Mouse (Mus musculus) megakaryocyte-erythroid progenitor cell, adult 5-6 weeks (primary cell): ENCODE data around the gene Wdr73. TPM values are rescaled to one million over a fixed set of nuclear protein-coding genes. Genes with fewer than 3 reads are reported as not detected.

ENCODE experiments used
- ATAC-seq: replicated peaks from 2 replicates; pipeline ENCODE4 v1.8.0; 2016; ENCODE audit warnings: mild to moderate bottlenecking, inconsistent platforms; ENCODE audit not compliant: severe bottlenecking, poor library complexity, low FRiP score, low TSS enrichment
- total RNA-seq, 2 experiments: library from RNA; stranded (forward) in 1 of 2; stranded (reverse) in 1 of 2; fragments of 200-1000, 215-1000 nt in 1 of 2; fragments of >200 nt in 1 of 2; fragmentation: Nextera tagmentation in 1 of 2; gene quantifications; 2 replicates each; pipeline ENCODE4 v1.2.3; 2014 to 2017

Gene Wdr73
- total RNA-seq, 2 experiments from 2014 or later: 28.8 to 41.5 TPM

DNA sequence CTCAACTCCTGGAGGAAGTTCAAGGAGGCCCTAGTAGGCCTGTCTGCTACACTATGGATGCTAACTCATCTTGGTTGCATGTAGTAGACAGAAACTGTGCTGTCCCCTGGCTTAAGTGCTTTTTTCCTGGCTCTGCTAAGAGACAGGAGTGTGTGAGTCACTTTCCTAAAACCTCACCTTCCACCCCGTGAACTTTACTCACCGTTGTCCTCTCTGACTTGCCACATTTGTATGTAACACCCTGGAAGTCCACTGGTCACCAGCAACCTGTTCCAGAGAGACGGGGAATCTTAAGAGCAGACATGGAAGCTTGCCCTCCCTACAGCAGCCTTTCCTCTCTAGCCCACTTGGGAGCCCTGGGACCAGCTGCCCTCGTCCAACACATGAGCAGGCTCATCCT is 3.3 kb downstream of the Wdr73 start:
- no peak for ATAC-seq

DNA sequence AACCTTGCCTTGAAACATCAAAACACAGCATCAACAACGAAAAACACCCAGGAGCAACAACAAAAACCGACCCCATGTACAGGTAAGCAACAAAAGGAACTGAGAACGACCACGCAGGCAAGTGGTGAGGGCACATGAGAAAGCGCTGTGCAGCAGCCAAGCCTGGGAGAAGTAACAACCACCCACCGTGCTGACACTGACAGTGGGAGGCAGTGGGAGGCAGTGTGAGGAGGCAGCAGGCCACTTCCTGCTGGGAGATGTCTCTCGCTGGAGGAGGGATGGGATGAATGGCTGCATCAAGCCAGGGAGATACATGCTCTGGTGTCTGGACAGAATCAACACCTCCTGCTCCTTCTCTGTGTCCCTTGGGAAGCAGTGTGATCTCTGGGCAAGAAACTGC is 3.9 kb downstream of the Wdr73 start:
- ATAC-seq: no peak

DNA sequence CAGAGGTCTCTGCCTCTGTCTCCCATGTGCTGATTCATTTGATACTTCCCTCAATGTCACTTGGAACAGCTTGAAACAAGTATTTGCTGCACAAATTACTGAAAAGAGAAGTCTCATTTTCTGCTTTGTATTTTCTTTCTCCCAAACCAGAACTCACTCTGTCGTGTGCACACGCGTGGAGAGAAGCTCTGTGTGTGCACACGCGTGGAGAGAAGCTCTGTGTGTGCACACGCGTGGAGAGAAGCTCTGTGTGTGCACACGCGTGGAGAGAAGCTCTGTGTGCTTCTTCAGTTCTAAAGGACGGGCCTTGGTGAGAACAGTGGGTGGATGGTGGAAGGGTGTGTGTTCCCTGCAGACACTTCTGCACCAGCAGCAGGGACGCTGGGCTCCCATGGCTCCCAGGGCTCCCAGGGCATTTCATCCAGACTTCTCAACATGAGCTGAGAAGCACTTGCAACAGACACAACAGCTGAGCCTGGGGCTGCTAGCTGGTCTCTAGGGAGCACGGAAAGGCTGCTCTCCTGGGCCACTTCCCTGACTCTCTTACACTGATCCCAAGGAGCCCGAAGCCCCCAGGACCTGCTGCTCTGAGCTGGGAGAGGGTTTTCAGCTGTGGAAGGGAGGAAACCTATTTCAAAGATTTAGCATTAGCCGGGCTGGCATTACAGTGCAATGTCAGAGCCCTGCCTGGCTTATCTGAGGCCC is 6.1 kb downstream of the Wdr73 start:
- ATAC-seq: no peak

DNA sequence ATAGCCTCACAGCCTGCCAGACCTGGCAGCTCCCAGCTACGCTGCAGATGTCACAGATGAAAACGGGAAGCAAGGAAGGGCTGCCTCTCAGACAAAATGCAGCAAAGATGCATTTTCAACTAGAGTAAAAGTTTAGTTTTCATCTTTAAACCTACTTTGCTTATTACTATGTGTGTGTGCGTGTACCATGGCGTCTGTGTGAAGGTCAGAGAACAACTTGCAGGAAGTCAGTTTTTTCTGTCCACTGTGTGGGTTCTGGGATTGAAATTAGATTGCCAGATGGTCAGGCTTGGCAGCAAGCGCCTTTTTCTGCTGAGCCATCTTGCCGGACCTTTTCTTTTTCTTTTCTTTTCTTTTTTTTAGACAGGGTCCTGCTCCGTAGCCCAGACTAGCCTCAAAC is 6.9 kb downstream of the Wdr73 start:
- ATAC-seq: no peak

DNA sequence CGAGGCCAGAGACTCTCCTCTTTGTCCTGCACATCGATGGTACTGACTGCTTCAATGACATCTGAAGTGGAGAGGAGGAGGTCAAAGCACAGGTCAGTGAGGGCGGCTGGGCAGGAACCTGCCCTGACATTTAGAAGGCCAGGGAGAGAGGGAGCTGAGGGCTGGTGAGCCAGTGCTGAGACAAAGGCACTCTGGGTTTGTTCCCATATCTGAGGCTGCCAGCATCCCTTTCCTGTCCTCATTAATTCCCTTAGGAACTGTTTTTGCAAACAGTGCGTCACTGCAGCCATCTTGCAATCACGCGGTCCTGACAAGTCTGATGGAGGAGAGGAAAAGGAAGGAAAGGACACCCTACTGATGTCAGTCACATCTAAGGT is 7.3 kb downstream of the Wdr73 start:
- ATAC-seq: no peak

DNA sequence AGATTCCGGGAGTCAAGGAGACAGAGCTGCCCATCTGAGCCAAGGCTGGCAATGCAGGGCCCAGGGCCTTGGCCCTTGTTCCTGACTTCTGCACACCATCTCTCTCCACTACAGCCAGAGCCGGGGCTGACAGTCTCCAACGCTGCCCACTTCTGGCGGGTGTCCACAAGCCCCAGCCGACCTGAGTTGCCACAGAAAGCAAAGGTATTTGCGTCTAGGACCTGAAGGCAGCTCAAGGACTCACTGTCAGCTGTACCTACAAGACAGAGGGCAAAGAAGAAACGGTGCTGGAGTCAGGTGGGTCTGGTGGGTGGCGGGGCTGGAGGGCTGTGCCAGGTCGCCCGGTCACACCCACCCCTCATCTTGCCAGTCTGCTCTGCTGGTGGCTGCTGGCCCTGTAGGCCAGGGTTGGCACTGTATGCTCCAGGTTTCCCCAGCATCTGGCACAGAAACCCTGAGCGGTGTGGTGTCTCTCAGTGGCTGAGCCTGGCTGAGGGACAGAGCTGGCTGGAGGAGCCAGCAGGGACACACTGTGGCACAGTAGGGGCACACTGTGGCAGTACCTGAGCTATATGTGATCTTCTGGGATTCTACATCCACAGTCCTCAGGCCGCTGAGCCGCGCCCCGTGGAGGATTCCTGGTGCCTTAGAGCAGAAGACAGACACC is 7.8 kb downstream of the Wdr73 start:
- ATAC-seq: no peak

DNA sequence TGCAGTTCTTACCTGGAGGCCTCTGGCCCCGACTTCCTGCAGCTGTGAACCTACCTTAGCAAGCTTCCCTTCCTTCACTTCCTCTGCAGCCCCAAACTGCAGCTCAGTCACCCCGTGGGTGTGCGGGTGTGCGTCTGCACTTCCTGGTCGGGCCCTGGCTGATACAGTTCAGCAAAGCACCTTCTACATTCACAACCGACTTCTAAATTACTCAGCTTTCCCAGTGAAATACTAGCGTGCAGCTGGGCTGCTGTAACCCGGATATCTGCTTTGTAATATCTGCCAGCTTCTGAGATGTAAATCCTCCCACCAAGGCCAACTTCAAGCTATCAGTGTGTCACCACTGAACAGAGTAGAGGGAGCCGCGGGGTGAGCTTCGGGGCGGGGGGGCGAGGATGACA is 11.2 kb downstream of the Wdr73 start:
- peak; percentile 28; the same call in 1 of the 2 replicates for ATAC-seq

DNA sequence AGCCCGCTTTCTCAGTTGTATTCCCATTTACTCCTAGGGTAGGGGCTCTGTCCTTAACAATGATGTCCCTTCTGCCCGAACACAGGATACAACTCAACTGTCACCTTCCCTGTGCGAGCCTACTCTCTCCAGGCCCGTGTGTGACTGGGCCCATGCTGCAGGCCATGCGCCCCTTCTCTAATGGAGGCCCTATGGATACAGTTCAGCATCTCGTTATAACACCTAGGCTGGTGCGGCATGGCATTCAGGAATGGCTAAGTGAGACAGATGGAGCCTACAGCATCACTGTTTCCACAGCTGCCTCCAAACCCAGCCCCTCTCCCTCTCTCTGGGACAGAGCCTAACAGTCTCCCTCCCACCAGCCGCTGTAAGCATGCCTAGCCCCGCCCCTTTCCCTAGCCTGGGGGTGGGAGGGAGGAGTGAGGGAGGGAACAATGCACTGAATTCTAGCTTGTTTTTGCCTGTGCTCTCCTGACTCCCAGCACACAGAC is 12.0 kb downstream of the Wdr73 start:
- ATAC-seq: peak; percentile 62

DNA sequence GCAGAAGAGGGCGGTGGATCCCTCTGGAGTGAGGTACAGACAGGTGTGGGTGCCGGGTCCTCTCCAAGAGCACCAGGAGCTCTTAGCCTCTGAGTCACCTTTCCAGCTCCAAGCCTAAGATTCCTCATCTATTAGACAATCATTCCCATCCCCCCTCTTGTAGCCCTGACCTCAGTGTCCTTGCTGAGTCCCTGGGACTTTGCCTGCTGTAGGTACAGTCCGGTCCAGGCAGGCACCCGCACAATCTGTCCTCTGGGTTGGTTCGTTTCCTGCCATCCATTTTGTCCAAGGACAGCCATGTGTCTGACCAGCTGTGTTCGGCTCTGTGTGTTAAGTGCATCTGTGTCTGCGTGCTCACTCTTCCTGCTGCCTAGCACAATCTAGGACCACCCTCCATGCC is 12.5 kb downstream of the Wdr73 start:
- no peak for ATAC-seq

DNA sequence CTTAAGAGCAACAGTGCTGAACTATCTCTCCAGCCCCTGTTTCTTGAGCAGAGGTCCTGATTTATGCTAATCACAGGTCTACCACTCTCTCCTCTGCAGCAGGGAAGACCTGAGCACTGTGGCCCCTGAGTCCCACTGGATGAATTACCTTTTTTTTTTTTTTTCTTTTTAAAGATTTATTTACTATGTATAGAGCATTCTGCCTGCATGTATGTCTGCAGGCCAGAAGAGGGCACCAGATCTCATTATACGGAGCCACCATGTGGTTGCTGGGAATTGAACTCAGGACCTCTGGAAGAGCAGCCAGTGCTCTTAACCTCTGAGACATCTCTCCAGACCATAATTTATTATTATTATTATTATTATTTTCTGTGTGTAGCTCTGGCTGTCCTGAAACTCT is 15.4 kb downstream of the Wdr73 start:
- no peak for ATAC-seq

DNA sequence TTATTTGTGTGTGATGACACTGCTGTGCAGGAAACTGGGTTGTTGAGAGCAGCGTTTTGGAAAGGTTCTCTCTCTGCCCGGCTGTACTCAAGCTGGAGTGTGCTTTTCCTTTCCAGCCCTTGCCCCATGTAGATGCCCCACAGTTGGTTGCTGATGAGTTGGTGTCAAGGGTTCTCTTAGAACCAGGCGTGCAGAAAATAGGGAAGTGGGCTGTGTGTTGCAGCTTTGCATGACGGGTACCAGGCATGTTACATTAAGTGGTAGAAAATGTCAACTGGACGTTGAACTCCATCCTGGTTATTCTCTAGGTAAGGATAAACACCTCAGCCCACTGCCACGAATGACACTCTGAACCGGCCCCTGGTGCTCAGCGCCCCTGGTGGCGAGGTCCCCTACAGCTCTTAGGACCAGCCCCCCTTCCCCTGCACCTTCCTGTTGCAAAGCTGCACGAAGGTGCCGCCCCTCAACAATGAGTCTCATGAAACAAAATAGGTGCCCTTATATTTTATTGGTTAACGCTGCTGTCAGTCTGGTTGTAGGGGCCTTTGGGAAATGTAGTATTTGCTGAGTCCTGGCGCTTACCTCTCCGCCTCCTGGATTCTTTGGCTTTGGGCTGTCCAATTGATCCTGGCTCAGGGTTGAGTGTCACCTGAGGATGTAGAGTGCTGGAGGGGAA is 18.1 kb downstream of the Wdr73 start:
- ATAC-seq: peak; percentile 97

DNA sequence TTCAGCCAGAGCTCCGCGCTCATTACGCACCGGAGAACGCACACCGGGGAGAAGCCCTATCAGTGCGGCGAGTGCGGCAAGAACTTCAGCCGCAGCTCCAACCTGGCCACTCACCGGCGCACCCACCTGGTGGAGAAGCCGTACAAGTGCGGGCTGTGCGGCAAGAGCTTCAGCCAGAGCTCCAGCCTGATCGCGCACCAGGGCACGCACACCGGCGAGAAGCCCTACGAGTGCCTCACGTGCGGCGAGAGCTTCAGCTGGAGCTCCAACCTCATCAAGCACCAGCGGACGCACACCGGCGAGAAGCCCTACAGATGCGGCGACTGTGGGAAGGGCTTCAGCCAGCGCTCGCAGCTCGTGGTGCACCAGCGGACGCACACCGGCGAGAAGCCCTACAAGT is 25.3 kb downstream of the Wdr73 start:
- ATAC-seq: no peak

DNA sequence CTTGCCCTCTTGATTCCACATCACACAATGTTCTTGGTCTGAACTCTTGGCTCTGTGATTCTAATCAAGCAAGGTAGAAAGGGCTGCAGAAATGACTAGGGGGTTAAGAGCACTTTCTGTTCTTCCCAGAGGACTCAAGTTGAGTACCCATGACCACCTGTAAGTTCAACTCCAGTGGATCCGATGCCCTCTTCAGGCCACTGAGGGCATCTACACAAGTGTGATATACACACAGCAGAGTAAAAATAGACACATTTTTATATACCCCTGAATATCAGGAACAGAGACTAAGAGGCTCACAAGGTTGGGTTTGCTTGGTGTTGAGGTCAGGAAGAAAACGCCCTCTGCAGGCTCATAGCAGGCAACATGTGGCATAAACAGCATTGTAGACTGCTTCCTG is 27.4 kb downstream of the Wdr73 start:
- ATAC-seq: 0 out of 2 replicates have a peak, but pooled peaks have one; percentile 16

DNA sequence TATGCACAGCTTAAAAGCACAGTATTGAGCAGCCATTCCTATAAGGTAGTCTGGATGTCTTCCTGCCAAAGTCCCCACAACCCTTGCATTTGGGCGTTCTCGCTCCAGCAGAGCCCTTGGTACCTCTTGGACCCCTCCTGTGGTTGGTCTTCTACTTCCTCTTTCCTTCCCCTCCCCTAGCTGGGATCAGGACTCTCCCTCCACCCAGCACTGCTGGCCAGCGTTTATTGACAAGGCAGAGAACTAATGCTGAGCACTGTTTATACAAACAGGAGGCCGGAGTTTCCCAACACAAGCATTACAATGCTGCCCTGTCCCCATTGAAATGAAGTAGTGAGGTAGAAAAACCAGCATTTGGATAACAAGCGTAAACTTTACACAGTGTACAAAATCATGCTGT is 28.0 kb downstream of the Wdr73 start:
- no peak for ATAC-seq

DNA sequence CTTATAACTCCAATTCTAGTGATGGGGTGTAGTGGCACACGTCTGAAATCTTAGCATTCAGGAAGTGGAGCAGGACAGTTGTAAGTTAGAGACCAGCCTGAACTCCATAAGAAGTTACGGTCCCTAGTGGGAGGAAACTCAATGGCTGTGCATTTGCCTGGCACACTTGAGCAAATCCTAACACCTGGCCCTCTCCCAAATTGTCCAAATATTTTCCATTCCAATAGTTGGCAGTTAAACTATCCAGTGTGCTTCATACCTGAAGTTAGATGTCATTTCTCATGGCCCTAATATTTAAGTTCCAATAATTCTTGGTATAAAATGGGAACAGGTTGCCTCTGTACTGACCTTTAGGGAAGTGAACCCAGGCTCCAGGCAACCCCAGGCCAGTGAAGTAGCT is 32.4 kb downstream of the Wdr73 start:
- ATAC-seq: no peak

DNA sequence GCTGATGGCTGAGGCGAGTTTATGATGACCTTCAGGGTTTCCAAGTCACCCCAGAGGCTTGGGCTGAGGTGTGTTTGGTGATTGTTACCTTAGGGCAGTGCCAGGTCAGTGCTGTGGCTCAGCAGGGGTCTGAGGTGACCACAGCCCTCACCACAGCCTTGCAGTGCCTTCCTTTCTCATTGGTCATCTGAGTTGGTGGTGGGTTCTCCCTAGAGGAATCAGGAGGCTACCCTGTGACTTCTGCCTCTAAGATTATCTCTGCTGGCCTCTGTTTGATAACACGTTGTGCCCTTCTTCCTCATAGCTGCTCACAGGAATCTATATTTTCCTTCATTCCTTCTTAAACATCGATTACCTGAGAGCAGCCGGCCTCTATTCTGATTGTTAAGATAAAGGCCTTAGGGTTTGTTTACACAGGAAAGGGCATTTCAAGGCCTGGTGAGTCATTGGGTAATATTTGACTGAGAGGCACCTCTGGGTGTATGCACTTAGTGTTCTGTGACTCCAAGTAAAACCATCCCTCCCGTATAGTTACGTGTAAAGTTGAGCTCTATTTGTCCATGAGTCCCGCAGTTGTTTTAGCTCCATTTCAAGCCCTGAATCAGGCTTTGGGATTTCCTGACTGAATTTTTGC is 34.4 kb downstream of the Wdr73 start:
- no peak for ATAC-seq

DNA sequence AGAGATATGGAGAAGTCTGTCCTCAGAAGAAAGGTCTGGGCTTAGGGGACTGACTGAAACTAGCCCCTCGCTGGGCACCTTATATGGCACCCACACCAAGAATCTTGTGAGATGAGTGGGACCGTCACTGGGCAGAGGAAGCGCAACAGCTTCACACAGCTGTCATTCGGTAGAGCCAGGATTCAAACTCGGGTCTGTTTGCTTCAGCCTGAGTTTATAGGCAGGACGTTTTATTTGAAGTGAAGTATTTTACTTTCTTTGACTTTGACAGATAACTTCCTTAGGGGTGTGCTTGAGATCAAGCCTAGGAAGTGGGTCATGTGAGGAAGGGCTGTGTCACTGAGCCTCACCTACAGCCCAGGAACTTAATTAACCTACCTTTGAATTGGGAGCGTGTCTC is 35.5 kb downstream of the Wdr73 start:
- no peak for ATAC-seq

DNA sequence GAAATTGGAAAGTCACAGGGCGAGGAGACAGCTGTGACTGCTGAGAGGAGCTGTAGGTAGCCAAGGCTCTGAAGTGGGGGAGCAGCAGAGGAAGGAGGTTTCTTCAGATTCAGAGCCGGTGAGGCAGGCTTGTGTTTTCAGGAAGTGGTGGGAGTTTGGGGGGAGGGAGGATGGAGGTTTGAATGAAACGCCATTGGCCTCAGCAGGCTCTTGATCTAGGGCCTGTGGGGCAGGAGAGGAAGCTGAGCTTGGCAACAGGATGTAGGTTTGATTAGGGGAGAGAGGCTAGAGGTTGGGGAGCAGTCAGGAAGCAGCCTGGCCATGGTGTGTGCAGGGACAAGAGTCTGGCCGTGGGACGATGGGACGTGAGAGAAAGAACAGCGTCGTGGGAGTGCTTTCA is 36.2 kb downstream of the Wdr73 start:
- no peak for ATAC-seq

DNA sequence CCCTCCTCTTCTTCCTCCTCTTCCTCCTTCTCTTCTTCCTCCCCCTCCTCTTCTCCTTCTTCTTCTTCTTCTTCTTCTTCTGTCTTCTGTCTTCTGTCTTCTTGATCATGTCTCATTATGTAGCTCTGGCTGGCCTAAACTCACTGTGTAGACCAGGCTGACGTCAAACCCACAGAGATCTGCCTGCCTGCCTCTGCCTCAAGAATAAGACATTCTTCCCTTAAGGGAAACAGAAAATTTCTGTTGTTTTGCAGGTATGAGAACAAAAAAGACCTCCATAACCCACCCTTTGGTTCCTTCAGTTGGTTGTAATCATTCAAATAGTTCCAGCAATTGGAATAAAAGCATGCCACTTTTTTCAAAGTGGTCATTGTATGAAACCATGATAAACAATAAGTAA is 36.9 kb downstream of the Wdr73 start:
- no peak for ATAC-seq

DNA sequence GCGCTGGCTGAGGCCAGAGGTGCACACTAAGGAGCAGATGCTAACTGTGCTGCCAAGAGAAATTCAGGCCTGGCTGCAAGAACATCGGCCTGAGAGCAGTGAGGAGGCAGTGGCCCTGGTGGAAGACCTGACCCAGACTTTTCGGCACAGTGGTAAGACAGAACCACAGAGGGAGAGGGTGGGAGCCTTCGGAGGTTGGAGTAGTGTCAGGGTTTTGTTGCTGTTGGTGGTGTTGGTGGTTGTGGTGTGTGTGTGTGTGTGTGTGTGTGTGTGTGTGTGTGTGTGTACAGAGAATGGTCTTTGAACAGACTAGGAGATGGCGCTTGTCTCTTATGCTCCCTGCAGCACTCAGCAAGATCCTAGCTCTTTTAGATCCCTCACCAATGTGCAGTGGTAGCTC is 37.5 kb downstream of the Wdr73 start:
- ATAC-seq: no peak
